Mouse (Mus musculus): Measurements from ENCODE around the gene Pfkfb4. TPM values are rescaled to one million over a fixed set of nuclear protein-coding genes. Genes with fewer than 3 reads are reported as not detected.
A peak's percentile ranks its signal among the peaks of the same experiment; 100 is the strongest.

The Pfkfb4 gene
- total RNA-seq, 2 experiments from 2014 or later: 12.7 to 18.2 TPM

GRCm38 (mm10) chr9:108992085-108992469, 499 bp downstream of the Pfkfb4 start:
- no peak for DNase-seq (ENCODE audit: low spot score in 2 of 2)
- intact Hi-C loops (cut with DNase I): no loop called here

- intact Hi-C loops (cut with DNase I): no loop called here
- DNase-seq (ENCODE audit: low spot score in 2 of 2): no peak
These were observed 1.2 kb downstream of the Pfkfb4 start for GRCm38 (mm10) chr9:108992620-108993361.

- intact Hi-C loops (cut with DNase I): no loop called here
- no peak for DNase-seq (ENCODE audit: low spot score in 2 of 2)
These were observed 4.8 kb downstream of the Pfkfb4 start for GRCm38 (mm10) chr9:108996411-108996810.

- no peak for DNase-seq (ENCODE audit: low spot score in 2 of 2)
- intact Hi-C loops (cut with DNase I): no loop called here
These were observed 6.9 kb downstream of the Pfkfb4 start for GRCm38 (mm10) chr9:108998287-108999166.

GRCm38 (mm10) chr9:108999167-108999526, 7.6 kb downstream of the Pfkfb4 start:
- intact Hi-C loops (cut with DNase I): no loop called here
- DNase-seq (ENCODE audit: low spot score in 2 of 2): no peak

- intact Hi-C loops (cut with DNase I): loop anchor here (2.0 to 10.0 kb wide), 3 partner anchors 122 to 874 kb away; partner anchors contain the start of genes Cdc25a and Nme6
- DNase-seq (ENCODE audit: low spot score in 2 of 2): peak; percentile 49 to 69
These were observed 9.1 kb downstream of the Pfkfb4 start for GRCm38 (mm10) chr9:109000726-109001125.

GRCm38 (mm10) chr9:109003201-109003600, 11.6 kb downstream of the Pfkfb4 start:
- intact Hi-C loops (cut with DNase I): loop anchor here (1.0 to 10.0 kb wide), 3 partner anchors 56 to 872 kb away; partner anchors contain the start of genes Cdc25a, Nme6 and Trex1

GRCm38 (mm10) chr9:109007025-109007780, 15.6 kb downstream of the Pfkfb4 start:
- intact Hi-C loops (cut with DNase I): loop anchor here (10.0 kb wide), 2 partner anchors 828 to 868 kb away; partner anchors contain the start of genes Cdc25a and Nme6
- no peak for DNase-seq (ENCODE audit: low spot score in 2 of 2)

More at GRCm38 (mm10) chr9:109003201-109003600, 11.6 kb downstream of the Pfkfb4 start:
- DNase-seq (ENCODE audit: low spot score in 2 of 2): no peak

GRCm38 (mm10) chr9:109008081-109008480, 16.5 kb downstream of the Pfkfb4 start:
- intact Hi-C loops (cut with DNase I): loop anchor here (10.0 kb wide), 2 partner anchors 827 to 867 kb away; partner anchors contain the start of genes Cdc25a and Nme6
- DNase-seq (ENCODE audit: low spot score in 2 of 2): no peak

- intact Hi-C loops (cut with DNase I): loop anchor here (10.0 kb wide), 2 partner anchors 826 to 866 kb away; partner anchors contain the start of genes Cdc25a and Nme6
- DNase-seq (ENCODE audit: low spot score in 2 of 2): peak; percentile 47 to 62
These were observed 17.5 kb downstream of the Pfkfb4 start for GRCm38 (mm10) chr9:109008994-109009635.

- DNase-seq (ENCODE audit: low spot score in 2 of 2): peak; percentile 68 to 76
- intact Hi-C loops (cut with DNase I): loop anchor here (10.0 kb wide), 2 partner anchors 825 to 865 kb away; partner anchors contain the start of genes Cdc25a and Nme6
These were observed 18.2 kb downstream of the Pfkfb4 start for GRCm38 (mm10) chr9:109009636-109010315.

GRCm38 (mm10) chr9:109010316-109010690, 18.7 kb downstream of the Pfkfb4 start:
- DNase-seq (ENCODE audit: low spot score in 2 of 2): no peak
- intact Hi-C loops (cut with DNase I): no loop called here

- DNase-seq (ENCODE audit: low spot score in 2 of 2): no peak
- intact Hi-C loops (cut with DNase I): no loop called here
These were observed 23.8 kb downstream of the Pfkfb4 start for GRCm38 (mm10) chr9:109015397-109015796.

- intact Hi-C loops (cut with DNase I): no loop called here
- peak in 1 of 2 experiments; percentile 4 for DNase-seq (ENCODE audit: low spot score in 2 of 2)
These were observed 25.5 kb downstream of the Pfkfb4 start for GRCm38 (mm10) chr9:109016973-109017604.

- no peak for DNase-seq (ENCODE audit: low spot score in 2 of 2)
- intact Hi-C loops (cut with DNase I): no loop called here
These were observed 29.9 kb downstream of the Pfkfb4 start for GRCm38 (mm10) chr9:109021428-109021827.

- peak; percentile 71 to 82 for DNase-seq (ENCODE audit: low spot score in 2 of 2)
- intact Hi-C loops (cut with DNase I): no loop called here
These were observed 31.5 kb downstream of the Pfkfb4 start for GRCm38 (mm10) chr9:109022866-109023685.

GRCm38 (mm10) chr9:109027521-109027920, 35.9 kb downstream of the Pfkfb4 start:
- intact Hi-C loops (cut with DNase I): no loop called here
- DNase-seq (ENCODE audit: low spot score in 2 of 2): no peak

Data from left cerebral cortex, postnatal 36 days (tissue).